Mouse (Mus musculus): Measurements from ENCODE around the gene Prim2. TPM values are rescaled to one million over a fixed set of nuclear protein-coding genes. Genes with fewer than 3 reads are reported as not detected.
"Not testable (repeated sequence)": the region's sequence is repeated elsewhere in the genome, so short reads cannot be mapped to it uniquely, and the experiment has no call there.

Gene Prim2
- polyA plus RNA-seq, 1 experiment from 2014 or later, result 61.5 TPM

GRCm38 (mm10) chr1:33621791-33622190 is 47.8 kb downstream of the Prim2 start:
- H3K4me3 ChIP-seq, result no peak overlapping the region
- no peaks in the 10 kb centered on the region for H3K9me3 ChIP-seq
- WGBS, result 90% methylated on average over 10 of the region's 10 CpGs
- no peak overlapping the region for H3K27ac ChIP-seq
- no peaks in the 10 kb centered on the region for H3K4me1 ChIP-seq
- peaks cover 58% of the 10 kb centered on the region for H3K36me3 ChIP-seq (replicated peaks)
- no peaks in the 10 kb centered on the region for H3K27me3 ChIP-seq (ENCODE audit: poor library complexity, severe bottlenecking)
- DNase-seq (ENCODE audit: extremely low spot score, low spot score), result no peak

- Histone ChIP-seq H3K36me3 (replicated peaks) (peaks cover 53% of the 10 kb centered on the region), H3K4me3 (no peak overlapping the region), H3K27me3 (ENCODE audit: poor library complexity, severe bottlenecking) (no peaks in the 10 kb centered on the region), H3K4me1 (no peaks in the 10 kb centered on the region), H3K27ac (no peak overlapping the region), H3K9me3 (no peaks in the 10 kb centered on the region)
- no peak for DNase-seq (ENCODE audit: extremely low spot score, low spot score)
- WGBS, result 92% methylated on average over 9 of the region's 9 CpGs
These were observed 49.4 kb downstream of the Prim2 start for GRCm38 (mm10) chr1:33620091-33620788.

- H3K27me3 ChIP-seq (ENCODE audit: poor library complexity, severe bottlenecking); DNase-seq (ENCODE audit: extremely low spot score, low spot score); H3K27ac ChIP-seq; H3K4me1 ChIP-seq; H3K4me3 ChIP-seq; H3K9me3 ChIP-seq: not testable (repeated sequence)
- H3K36me3 ChIP-seq (replicated peaks), result peaks cover 18% of the 10 kb centered on the region
- WGBS, result 94% methylated on average over 6 of the region's 6 CpGs
These were observed 53.0 kb downstream of the Prim2 start for GRCm38 (mm10) chr1:33616642-33617041.

GRCm38 (mm10) chr1:33612100-33612499 is 57.5 kb downstream of the Prim2 start:
- Histone ChIP-seq H3K4me3 (no peak overlapping the region), H3K9me3 (peaks cover 4% of the 10 kb centered on the region; the same call in 1 of the 2 replicates), H3K4me1 (no peaks in the 10 kb centered on the region), H3K36me3 (replicated peaks) (peaks cover 10% of the 10 kb centered on the region), H3K27me3 (ENCODE audit: poor library complexity, severe bottlenecking) (no peaks in the 10 kb centered on the region), H3K27ac (no peak overlapping the region)
- WGBS, result 90% methylated on average over 1 of the region's 1 CpGs
- no peak for DNase-seq (ENCODE audit: extremely low spot score, low spot score)

GRCm38 (mm10) chr1:33610026-33610721 is 59.4 kb downstream of the Prim2 start:
- H3K4me3 ChIP-seq, result no peak overlapping the region
- peaks cover 6% of the 10 kb centered on the region; the same call in 1 of the 2 replicates for H3K9me3 ChIP-seq
- H3K4me1 ChIP-seq, result no peaks in the 10 kb centered on the region
- H3K27me3 ChIP-seq (ENCODE audit: poor library complexity, severe bottlenecking), result no peaks in the 10 kb centered on the region
- WGBS, result 90% methylated on average over 14 of the region's 14 CpGs
- DNase-seq (ENCODE audit: extremely low spot score, low spot score), result no peak
- no peak overlapping the region for H3K27ac ChIP-seq
- H3K36me3 ChIP-seq (replicated peaks), result peaks cover 9% of the 10 kb centered on the region

DNA sequence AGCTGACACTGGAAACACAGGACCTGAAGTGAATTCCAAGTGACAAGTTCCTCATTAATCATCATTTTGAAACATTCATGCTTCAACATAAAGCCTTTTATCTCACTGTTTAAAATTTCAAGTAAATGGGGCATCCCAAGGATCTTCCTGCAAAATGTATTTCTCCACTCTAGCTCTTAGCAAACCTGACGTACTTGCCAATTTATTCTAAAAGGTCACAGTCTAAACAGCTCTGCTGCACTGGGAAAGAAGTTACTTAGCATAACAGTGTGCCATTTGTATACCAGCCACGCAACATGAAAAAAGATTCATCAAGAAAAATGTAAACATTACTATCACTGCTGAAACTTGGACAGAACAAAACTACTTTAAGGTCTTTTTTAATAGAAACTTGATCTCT is 61.5 kb downstream of the Prim2 start:
- DNase-seq (ENCODE audit: extremely low spot score, low spot score), result no peak
- no peak overlapping the region for H3K27ac ChIP-seq
- WGBS, result 93% methylated on average over 2 of the region's 2 CpGs
- H3K4me3 ChIP-seq, result no peak overlapping the region
- H3K9me3 ChIP-seq, result peaks cover 6% of the 10 kb centered on the region; the same call in 1 of the 2 replicates
- H3K27me3 ChIP-seq (ENCODE audit: poor library complexity, severe bottlenecking), result no peaks in the 10 kb centered on the region
- peaks cover 9% of the 10 kb centered on the region for H3K36me3 ChIP-seq (replicated peaks)
- no peaks in the 10 kb centered on the region for H3K4me1 ChIP-seq

- WGBS, result 89% methylated on average over 5 of the region's 5 CpGs
- peaks cover 12% of the 10 kb centered on the region for H3K36me3 ChIP-seq (replicated peaks)
- no peak for DNase-seq (ENCODE audit: extremely low spot score, low spot score)
- H3K9me3 ChIP-seq, result peaks cover 13% of the 10 kb centered on the region; the same call in 1 of the 2 replicates
- no peaks in the 10 kb centered on the region for H3K4me1 ChIP-seq
- no peak overlapping the region for H3K4me3 ChIP-seq
- no peak overlapping the region for H3K27ac ChIP-seq
- no peaks in the 10 kb centered on the region for H3K27me3 ChIP-seq (ENCODE audit: poor library complexity, severe bottlenecking)
These were observed 65.4 kb downstream of the Prim2 start for GRCm38 (mm10) chr1:33604087-33604699.

- H3K27ac ChIP-seq, result no peak overlapping the region
These were observed 69.9 kb downstream of the Prim2 start for GRCm38 (mm10) chr1:33599698-33600097.

GRCm38 (mm10) chr1:33599019-33599667 is 70.5 kb downstream of the Prim2 start:
- Histone ChIP-seq H3K27me3 (ENCODE audit: poor library complexity, severe bottlenecking) (no peaks in the 10 kb centered on the region), H3K27ac (no peak overlapping the region), H3K4me1 (peaks cover 13% of the 10 kb centered on the region), H3K4me3 (no peak overlapping the region), H3K36me3 (replicated peaks) (peaks cover 16% of the 10 kb centered on the region), H3K9me3 (peaks cover 18% of the 10 kb centered on the region)
- 90% methylated on average over 5 of the region's 5 CpGs for WGBS
- no peak for DNase-seq (ENCODE audit: extremely low spot score, low spot score)

More at GRCm38 (mm10) chr1:33599698-33600097, 69.9 kb downstream of the Prim2 start:
- WGBS, result 93% methylated on average over 3 of the region's 3 CpGs
- no peak overlapping the region for H3K4me3 ChIP-seq
- H3K27me3 ChIP-seq (ENCODE audit: poor library complexity, severe bottlenecking), result no peaks in the 10 kb centered on the region
- peaks cover 11% of the 10 kb centered on the region for H3K4me1 ChIP-seq
- DNase-seq (ENCODE audit: extremely low spot score, low spot score), result no peak
- peaks cover 18% of the 10 kb centered on the region for H3K9me3 ChIP-seq
- H3K36me3 ChIP-seq (replicated peaks), result peaks cover 16% of the 10 kb centered on the region

GRCm38 (mm10) chr1:33597043-33597442 is 72.6 kb downstream of the Prim2 start:
- Histone ChIP-seq H3K27ac (no peak overlapping the region), H3K4me1 (peaks cover 13% of the 10 kb centered on the region), H3K36me3 (replicated peaks) (peaks cover 16% of the 10 kb centered on the region), H3K27me3 (ENCODE audit: poor library complexity, severe bottlenecking) (no peaks in the 10 kb centered on the region), H3K9me3 (peaks cover 18% of the 10 kb centered on the region), H3K4me3 (no peak overlapping the region)
- WGBS, result 83% methylated on average over 1 of the region's 1 CpGs
- no peak for DNase-seq (ENCODE audit: extremely low spot score, low spot score)

DNA sequence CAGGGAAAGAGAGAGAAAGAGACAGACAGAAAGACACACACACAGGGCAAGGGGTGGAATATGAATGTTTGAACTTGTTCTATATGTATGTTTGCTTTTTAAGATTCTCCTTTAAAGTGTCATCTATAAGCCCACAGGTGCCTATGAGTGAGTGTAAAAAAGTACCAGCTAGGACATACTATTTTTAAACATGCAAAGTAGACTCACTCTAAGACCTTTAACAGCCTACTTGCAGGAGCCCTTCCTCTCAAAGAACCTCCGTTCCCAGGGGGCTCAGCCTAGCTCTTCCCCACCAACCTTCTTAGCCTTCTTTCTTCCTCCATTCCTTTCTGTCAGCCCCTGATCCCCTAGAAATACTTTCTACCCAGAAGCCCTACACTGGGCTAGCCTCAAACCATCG is 73.7 kb downstream of the Prim2 start:
- H3K9me3 ChIP-seq, result peaks cover 18% of the 10 kb centered on the region
- H3K27me3 ChIP-seq (ENCODE audit: poor library complexity, severe bottlenecking), result no peaks in the 10 kb centered on the region
- 92% methylated on average over 2 of the region's 2 CpGs for WGBS
- DNase-seq (ENCODE audit: extremely low spot score, low spot score), result no peak
- H3K4me3 ChIP-seq, result no peak overlapping the region
- H3K36me3 ChIP-seq (replicated peaks), result peaks cover 14% of the 10 kb centered on the region
- peaks cover 18% of the 10 kb centered on the region for H3K4me1 ChIP-seq
- no peak overlapping the region for H3K27ac ChIP-seq

DNA sequence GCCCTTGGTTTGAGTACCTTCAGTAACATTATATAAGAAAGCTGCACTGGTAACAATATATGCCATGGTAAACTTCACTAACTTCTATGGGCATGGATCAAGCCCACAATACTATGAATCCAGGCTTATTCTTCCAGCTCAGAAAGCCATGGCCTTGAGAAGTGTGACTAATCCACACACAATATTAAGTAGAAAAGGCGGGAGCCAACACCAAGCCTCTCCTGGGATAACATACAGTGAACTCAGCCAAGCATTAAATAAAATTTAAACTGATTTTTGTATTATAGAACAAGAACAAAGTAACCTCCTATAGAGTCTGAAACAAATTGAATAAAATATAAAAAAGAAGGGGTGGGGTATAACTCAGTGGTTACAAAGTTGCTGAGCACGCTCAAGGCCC is 74.6 kb downstream of the Prim2 start:
- H3K27me3 ChIP-seq (ENCODE audit: poor library complexity, severe bottlenecking), result no peaks in the 10 kb centered on the region
- H3K4me1 ChIP-seq, result peaks cover 27% of the 10 kb centered on the region
- 75% methylated on average over 2 of the region's 2 CpGs for WGBS
- H3K36me3 ChIP-seq (replicated peaks), result peaks cover 16% of the 10 kb centered on the region
- no peak for DNase-seq (ENCODE audit: extremely low spot score, low spot score)
- no peak overlapping the region for H3K27ac ChIP-seq
- no peak overlapping the region for H3K4me3 ChIP-seq
- H3K9me3 ChIP-seq, result peaks cover 12% of the 10 kb centered on the region

All from forebrain, embryonic 10.5 days (tissue).